Mouse (Mus musculus) forebrain, embryonic 15.5 days (tissue): ENCODE results near the gene Sgsh. TPM values are rescaled to one million over a fixed set of nuclear protein-coding genes. Genes with fewer than 3 reads are reported as not detected.
A peak's percentile ranks its signal among the peaks of the same experiment; 100 is the strongest.

Experiments used
- ATAC-seq: fragments of 200-750 bp; cut with Nextera tagmentation; replicated peaks from 2 replicates; pipeline ENCODE4 v1.8.0; 2017; ENCODE audit warnings: mild to moderate bottlenecking, moderate TSS enrichment, moderate library complexity
- H3K27ac ChIP-seq: fragments of 300-500 bp; sonication (generic); replicated peaks from 2 replicates; pipeline ENCODE4 v1.5.1; 2015; ENCODE audit warnings: mild to moderate bottlenecking, inconsistent platforms
- H3K27me3 ChIP-seq: fragments of 300-500 bp; sonication (generic); 2 replicates; pipeline ENCODE4 v1.6.1; 2015; ENCODE audit warnings: inconsistent platforms
- H3K36me3 ChIP-seq: fragments of 300-500 bp; sonication (generic); 2 replicates; pipeline ENCODE4 v1.6.1; 2015; ENCODE audit warnings: mild to moderate bottlenecking, inconsistent platforms
- H3K4me1 ChIP-seq: fragments of 300-500 bp; sonication (generic); 2 replicates; pipeline ENCODE4 v1.6.1; 2015; ENCODE audit warnings: inconsistent platforms
- H3K4me2 ChIP-seq: fragments of 300-500 bp; sonication (generic); replicated peaks from 2 replicates; pipeline ENCODE4 v1.6.1; 2015; ENCODE audit warnings: mild to moderate bottlenecking, inconsistent platforms
- H3K4me3 ChIP-seq: fragments of 300-500 bp; sonication (generic); 2 replicates; pipeline ENCODE4 v1.5.1; 2015; ENCODE audit warnings: mild to moderate bottlenecking, inconsistent platforms
- H3K9ac ChIP-seq: fragments of 300-500 bp; sonication (generic); replicated peaks from 2 replicates; pipeline ENCODE4 v1.6.1; 2015; ENCODE audit warnings: mild to moderate bottlenecking, inconsistent platforms
- H3K9me3 ChIP-seq: fragments of 300-500 bp; sonication (generic); 2 replicates; pipeline ENCODE4 v1.6.1; 2016; ENCODE audit warnings: inconsistent platforms
- WGBS: fragments of 180-500 bp; shearing (Covaris S2); methylation state at CpG from one replicate; pipeline ENCODE4 v1.1.7; 2015; ENCODE audit warnings: mixed read lengths; 5-methylcytosine and 5-hydroxymethylcytosine counted together
- polyA plus RNA-seq: library from polyadenylated mRNA; unstranded; fragments of >200 nt; fragmentation: Nextera tagmentation; extraction: Ambion mirVana; gene quantifications from 2 replicates; pipeline ENCODE4 v1.2.1, GENCODE M21; 2015

The Sgsh gene
- 3.0 and 3.7 TPM in 2 replicates for polyA plus RNA-seq

DNA sequence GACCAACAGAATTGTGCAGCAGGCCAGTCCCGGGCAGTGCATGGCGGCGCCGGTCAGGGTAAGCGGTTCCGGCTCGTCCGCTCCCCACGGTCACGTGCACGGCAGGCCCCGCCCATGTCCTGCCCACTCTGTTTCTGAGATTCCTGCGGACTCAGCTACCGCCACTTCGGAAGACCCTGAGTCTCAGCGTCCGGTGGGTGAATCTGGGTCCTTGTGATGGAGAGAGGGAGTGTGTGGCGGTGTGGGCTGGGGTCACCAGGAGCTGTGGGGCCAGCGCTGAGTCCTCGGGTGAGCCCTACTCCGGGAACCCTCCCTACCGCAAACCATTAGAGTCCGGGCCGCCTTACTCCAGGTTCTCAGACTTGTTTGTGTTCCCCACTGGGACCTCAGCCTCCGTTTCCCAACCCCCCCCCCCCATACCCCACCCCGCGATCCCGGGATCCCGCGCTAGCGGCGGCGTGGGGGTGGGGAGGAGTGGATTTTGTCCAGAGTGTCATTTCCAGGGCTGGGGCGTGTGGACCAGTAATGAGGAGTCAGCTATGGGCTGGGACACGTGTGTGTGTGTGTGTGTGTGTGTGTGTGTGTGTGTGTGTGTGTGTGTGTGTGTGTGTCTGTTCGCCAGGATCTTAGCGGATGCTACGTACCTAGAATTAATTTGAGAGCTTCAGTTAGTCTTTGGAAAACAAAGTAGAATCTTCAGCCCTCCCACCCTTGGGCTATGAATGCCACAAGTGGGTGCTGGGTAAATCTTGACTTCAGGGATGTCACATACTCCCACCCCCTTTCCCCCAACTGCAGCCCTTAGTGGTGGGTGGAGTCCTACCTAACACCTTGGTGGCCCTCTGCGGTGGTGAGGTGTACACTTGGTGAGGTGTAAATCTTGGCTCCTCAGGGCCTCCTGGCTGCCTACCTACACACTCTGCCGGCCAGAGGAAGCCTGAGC is at the start of gene Sgsh, which contains the start of gene Slc26a11:
TSS of gene Sgsh (minus strand) at position 94 of the 943 bp plus-strand sequence.
TSS of gene Slc26a11 (plus strand) at position 115 of the 943 bp plus-strand sequence.
- peak; percentile 95 for ATAC-seq
- H3K9ac ChIP-seq, result peak within 1 kb of the TSS; percentile 59
- no peaks in the 10 kb centered on the region for H3K27me3 ChIP-seq
- H3K27ac ChIP-seq, result peak within 1 kb of the TSS; percentile 58; the same call in 1 of the 2 replicates
- no peaks in the 10 kb centered on the region for H3K9me3 ChIP-seq
- H3K36me3 ChIP-seq, result no peaks in the 10 kb centered on the region
- peak within 1 kb of the TSS; percentile 96 for H3K4me2 ChIP-seq
- WGBS, result 1% methylated on average over 40 of the region's 40 CpGs
- peaks cover 17% of the 10 kb centered on the region for H3K4me1 ChIP-seq
- peak within 1 kb of the TSS; percentile 70 for H3K4me3 ChIP-seq

DNA sequence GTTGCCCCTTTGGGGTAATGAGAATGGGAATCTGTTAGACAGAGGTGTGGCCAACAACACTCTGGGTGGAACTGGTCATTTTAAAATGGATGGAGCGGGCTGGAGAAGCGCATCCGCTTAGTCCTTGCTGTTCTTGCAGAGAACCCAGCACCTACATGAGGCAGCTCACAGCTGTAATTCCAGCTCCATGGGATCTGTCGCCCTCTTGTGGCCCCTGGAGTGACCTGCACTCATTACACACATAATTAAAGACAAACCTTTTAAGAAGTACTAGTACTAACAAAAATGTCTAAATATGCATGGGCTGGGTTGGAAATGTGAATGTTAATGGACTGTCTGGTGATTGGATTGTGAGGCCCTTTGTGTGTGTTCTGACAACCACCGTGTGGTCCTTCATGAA is 49.3 kb upstream of the Sgsh start:
- H3K27me3 ChIP-seq, result no peaks in the 10 kb centered on the region
- H3K9ac ChIP-seq, result no peak overlapping the region
- no peaks in the 10 kb centered on the region for H3K9me3 ChIP-seq
- no peaks in the 10 kb centered on the region for H3K36me3 ChIP-seq
- no peak for ATAC-seq
- no peaks in the 10 kb centered on the region for H3K4me1 ChIP-seq
- no peak overlapping the region for H3K4me2 ChIP-seq
- no peak overlapping the region for H3K27ac ChIP-seq
- 52% methylated on average over 5 of the region's 5 CpGs for WGBS
- no peak overlapping the region for H3K4me3 ChIP-seq

- H3K27ac ChIP-seq, result no peak overlapping the region
- no peaks in the 10 kb centered on the region for H3K4me1 ChIP-seq
- no peak overlapping the region for H3K4me2 ChIP-seq
- H3K27me3 ChIP-seq, result no peaks in the 10 kb centered on the region
- 57% methylated on average over 11 of the region's 11 CpGs for WGBS
- ATAC-seq, result no peak
- H3K9ac ChIP-seq, result no peak overlapping the region
- no peaks in the 10 kb centered on the region for H3K9me3 ChIP-seq
- no peak overlapping the region for H3K4me3 ChIP-seq
- H3K36me3 ChIP-seq, result no peaks in the 10 kb centered on the region
Measured at GRCm38 (mm10) chr11:119402501-119403160, 47.3 kb upstream of the Sgsh start.

DNA sequence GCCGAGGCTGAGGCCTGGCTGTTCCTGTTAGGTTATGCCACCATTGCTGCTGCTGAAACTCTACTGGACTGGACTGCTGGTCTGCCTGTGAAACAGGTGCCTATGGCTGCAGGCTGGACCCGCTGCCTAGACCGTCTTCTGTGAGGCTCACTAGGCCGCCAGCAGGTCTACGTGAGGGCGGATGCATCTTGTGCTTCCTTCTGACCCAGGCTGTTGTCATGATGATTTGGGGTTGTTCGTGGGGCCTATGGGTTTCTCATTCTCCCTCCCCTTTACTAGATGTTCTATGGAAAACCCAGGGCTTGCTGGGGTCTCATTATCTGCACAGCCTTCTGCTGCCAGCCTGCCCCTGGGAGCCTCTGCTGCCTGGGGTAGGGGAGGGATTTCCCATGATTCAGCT is 41.1 kb upstream of the Sgsh start:
- Histone ChIP-seq H3K9ac (no peak overlapping the region), H3K27me3 (peaks cover 36% of the 10 kb centered on the region), H3K36me3 (no peaks in the 10 kb centered on the region), H3K9me3 (no peaks in the 10 kb centered on the region), H3K4me3 (no peak overlapping the region), H3K4me2 (no peak overlapping the region), H3K4me1 (peaks cover 16% of the 10 kb centered on the region; the same call in 1 of the 2 replicates), H3K27ac (no peak overlapping the region)
- 48% methylated on average over 7 of the region's 7 CpGs for WGBS
- no peak for ATAC-seq

GRCm38 (mm10) chr11:119395931-119396330 is 40.6 kb upstream of the Sgsh start:
- Histone ChIP-seq H3K27me3 (peaks cover 42% of the 10 kb centered on the region), H3K36me3 (no peaks in the 10 kb centered on the region), H3K4me1 (peaks cover 16% of the 10 kb centered on the region), H3K9ac (no peak overlapping the region), H3K4me2 (no peak overlapping the region), H3K27ac (no peak overlapping the region), H3K9me3 (no peaks in the 10 kb centered on the region), H3K4me3 (no peak overlapping the region)
- no peak for ATAC-seq
- 23% methylated on average over 13 of the region's 13 CpGs for WGBS

- Histone ChIP-seq H3K9me3 (no peaks in the 10 kb centered on the region), H3K36me3 (no peaks in the 10 kb centered on the region), H3K27me3 (peaks cover 47% of the 10 kb centered on the region), H3K27ac (no peak overlapping the region), H3K4me3 (no peak overlapping the region), H3K9ac (no peak overlapping the region), H3K4me1 (peaks cover 22% of the 10 kb centered on the region), H3K4me2 (no peak overlapping the region)
- WGBS, result 12% methylated on average over 7 of the region's 7 CpGs
- ATAC-seq, result no peak
Measured at GRCm38 (mm10) chr11:119395394-119395793, 40.1 kb upstream of the Sgsh start.

DNA sequence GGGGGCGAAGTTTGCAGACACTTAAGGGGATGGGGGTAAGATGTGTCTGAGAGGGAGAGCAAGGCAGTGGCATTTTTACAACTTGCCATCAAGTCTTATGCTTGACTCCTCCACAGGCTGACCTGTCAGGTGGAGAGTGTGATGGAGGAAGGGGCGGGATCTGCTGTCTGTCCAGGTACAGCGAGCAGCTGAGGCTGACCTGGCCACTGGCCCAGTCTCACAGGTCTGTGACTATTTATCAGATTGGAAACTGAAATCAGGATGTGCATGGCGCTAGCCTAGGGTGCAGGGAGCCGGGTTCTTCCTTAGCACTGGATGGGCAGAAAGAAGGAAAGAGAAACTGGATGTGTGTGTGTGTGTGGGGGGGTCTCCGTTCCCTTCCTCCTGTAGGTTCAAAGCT is 38.9 kb upstream of the Sgsh start:
- WGBS, result 56% methylated on average over 6 of the region's 6 CpGs
- no peaks in the 10 kb centered on the region for H3K36me3 ChIP-seq
- no peak for ATAC-seq
- H3K9ac ChIP-seq, result no peak overlapping the region
- no peaks in the 10 kb centered on the region for H3K9me3 ChIP-seq
- peaks cover 58% of the 10 kb centered on the region for H3K27me3 ChIP-seq
- H3K4me1 ChIP-seq, result peaks cover 32% of the 10 kb centered on the region
- no peak overlapping the region for H3K4me2 ChIP-seq
- no peak overlapping the region for H3K4me3 ChIP-seq
- no peak overlapping the region for H3K27ac ChIP-seq

DNA sequence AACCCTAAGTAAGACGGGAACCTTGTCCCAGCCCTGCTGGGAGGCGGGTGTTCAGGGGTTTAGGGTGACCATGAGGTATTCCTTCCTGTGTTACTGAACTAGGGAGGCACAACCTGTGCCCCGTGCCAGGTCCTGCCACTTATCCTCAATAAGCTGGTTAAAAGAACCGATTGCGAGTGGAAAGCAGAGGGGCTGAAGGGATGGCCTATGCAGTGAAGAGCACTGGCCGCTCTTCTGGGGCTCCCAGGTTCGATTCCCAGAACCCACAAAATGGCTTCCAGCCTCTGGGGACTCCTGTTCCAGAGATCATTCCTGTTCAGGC is 38.1 kb upstream of the Sgsh start:
- peak overlapping the region; percentile 70 for H3K4me2 ChIP-seq
- no peak for ATAC-seq
- H3K36me3 ChIP-seq, result no peaks in the 10 kb centered on the region
- no peak overlapping the region for H3K27ac ChIP-seq
- H3K4me3 ChIP-seq, result peak overlapping the region; percentile 43
- no peaks in the 10 kb centered on the region for H3K9me3 ChIP-seq
- peaks cover 32% of the 10 kb centered on the region for H3K4me1 ChIP-seq
- peak overlapping the region; percentile 24; the same call in 1 of the 2 replicates for H3K9ac ChIP-seq
- H3K27me3 ChIP-seq, result peaks cover 64% of the 10 kb centered on the region
- 23% methylated on average over 7 of the region's 7 CpGs for WGBS

- no peaks in the 10 kb centered on the region for H3K9me3 ChIP-seq
- H3K36me3 ChIP-seq, result no peaks in the 10 kb centered on the region
- H3K9ac ChIP-seq, result peak within 1 kb of the TSS; percentile 24
- H3K4me3 ChIP-seq, result peak within 1 kb of the TSS; percentile 43
- H3K27me3 ChIP-seq, result peaks cover 67% of the 10 kb centered on the region
- H3K4me1 ChIP-seq, result peaks cover 32% of the 10 kb centered on the region
- peak within 1 kb of the TSS; percentile 70 for H3K4me2 ChIP-seq
- under 1% methylated on average over 19 of the region's 19 CpGs for WGBS
- no peak for ATAC-seq
- H3K27ac ChIP-seq, result no peak within 1 kb of the TSS
Measured at GRCm38 (mm10) chr11:119392800-119393482, 37.6 kb upstream of the Sgsh start, which contains the start of gene Rnf213. Gene Rnf213, plus strand, starts transcription at chr11:119393100.

DNA sequence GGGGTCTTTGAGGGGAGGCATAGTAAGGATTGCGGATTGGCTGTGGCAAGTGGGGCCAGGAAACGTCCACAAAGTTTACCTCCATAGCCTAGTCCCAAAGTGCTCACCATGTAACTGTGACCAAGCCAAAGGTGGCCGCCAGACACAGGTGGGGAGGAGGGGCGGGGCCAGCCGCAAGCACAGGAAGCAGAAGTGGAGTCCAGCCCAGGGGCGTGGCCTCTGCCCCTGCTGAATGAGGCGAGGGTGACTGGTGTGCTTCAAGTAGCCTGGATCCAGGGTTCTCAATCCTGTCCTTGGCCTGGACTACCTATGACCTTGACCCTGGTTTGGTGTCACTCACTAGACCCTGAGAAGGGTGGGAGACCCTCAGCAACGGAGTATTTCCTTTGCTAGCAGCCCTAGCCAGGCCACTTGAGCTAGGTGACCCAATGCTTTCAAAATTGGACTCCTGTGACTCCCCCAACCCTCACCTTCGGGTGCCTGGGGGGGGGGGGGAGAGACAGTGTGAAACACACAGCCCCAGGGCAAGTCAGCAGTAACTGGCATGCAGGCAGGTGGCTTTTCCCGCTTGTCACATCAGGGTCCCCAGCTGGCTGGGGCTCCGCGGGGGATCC is 36.8 kb upstream of the Sgsh start:
- H3K27me3 ChIP-seq, result peaks cover 67% of the 10 kb centered on the region
- no peaks in the 10 kb centered on the region for H3K9me3 ChIP-seq
- no peak overlapping the region for H3K9ac ChIP-seq
- no peak for ATAC-seq
- no peaks in the 10 kb centered on the region for H3K36me3 ChIP-seq
- no peak overlapping the region for H3K4me3 ChIP-seq
- WGBS, result 9% methylated on average over 12 of the region's 12 CpGs
- H3K4me1 ChIP-seq, result peaks cover 32% of the 10 kb centered on the region
- H3K27ac ChIP-seq, result no peak overlapping the region
- 0 out of 2 replicates have a peak overlapping the region, but pooled peaks have one; percentile 70 for H3K4me2 ChIP-seq

- peaks cover 66% of the 10 kb centered on the region for H3K27me3 ChIP-seq
- no peak for ATAC-seq
- H3K36me3 ChIP-seq, result no peaks in the 10 kb centered on the region
- no peaks in the 10 kb centered on the region for H3K9me3 ChIP-seq
- WGBS, result 40% methylated on average over 7 of the region's 7 CpGs
- H3K4me2 ChIP-seq, result no peak overlapping the region
- no peak overlapping the region for H3K4me3 ChIP-seq
- H3K4me1 ChIP-seq, result peaks cover 32% of the 10 kb centered on the region
- H3K27ac ChIP-seq, result no peak overlapping the region
- H3K9ac ChIP-seq, result no peak overlapping the region
Measured at GRCm38 (mm10) chr11:119391386-119392000, 36.2 kb upstream of the Sgsh start.
